Mouse (Mus musculus): ENCODE data around the gene Coil.
A peak's percentile ranks its signal among the peaks of the same experiment; 100 is the strongest.
"Not testable (repeated sequence)": the region's sequence is repeated elsewhere in the genome, so short reads cannot be mapped to it uniquely, and the experiment has no call there.

Gene Coil

DNA sequence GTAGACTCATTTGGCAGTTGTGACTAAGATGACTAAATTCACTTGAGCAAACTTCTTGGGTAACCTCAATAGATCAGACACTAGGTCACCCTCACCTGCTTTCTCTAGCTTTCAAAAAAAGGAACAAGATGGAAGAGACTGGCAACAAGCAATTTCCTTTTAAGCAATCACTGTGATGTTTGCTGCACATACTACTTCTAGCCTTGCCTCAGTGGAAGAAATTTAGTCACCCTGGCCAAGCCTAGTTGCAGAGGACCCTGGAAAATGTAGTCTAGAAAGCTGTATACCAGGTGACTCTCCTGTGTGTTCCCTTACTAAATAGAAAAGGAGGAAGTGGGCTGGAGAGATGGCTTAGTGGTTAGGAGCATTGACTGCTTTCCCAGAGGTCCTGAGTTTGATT, 36.4 kb downstream of the Coil start:
- no peak for DNase-seq (ENCODE audit: low spot score)

DNA sequence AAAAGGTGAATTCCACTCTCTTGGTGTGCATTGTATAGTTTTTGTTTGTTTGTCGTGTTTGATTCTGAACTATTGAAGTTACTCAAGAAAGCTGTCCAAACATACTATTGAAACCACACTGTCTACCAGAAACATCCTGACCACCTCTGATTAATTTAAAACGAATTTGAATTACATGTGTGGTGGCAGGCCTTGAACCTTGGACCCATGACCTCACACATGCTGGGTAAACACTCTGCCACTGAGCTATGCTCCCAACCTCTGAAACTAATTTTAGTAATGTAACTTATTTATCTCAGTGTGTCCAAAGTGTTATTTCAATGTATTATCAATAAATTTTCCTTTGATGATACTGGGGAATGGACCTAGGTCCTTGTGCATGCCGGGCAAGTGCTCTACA, 37.5 kb downstream of the Coil start:
- DNase-seq (ENCODE audit: low spot score): no peak

DNA sequence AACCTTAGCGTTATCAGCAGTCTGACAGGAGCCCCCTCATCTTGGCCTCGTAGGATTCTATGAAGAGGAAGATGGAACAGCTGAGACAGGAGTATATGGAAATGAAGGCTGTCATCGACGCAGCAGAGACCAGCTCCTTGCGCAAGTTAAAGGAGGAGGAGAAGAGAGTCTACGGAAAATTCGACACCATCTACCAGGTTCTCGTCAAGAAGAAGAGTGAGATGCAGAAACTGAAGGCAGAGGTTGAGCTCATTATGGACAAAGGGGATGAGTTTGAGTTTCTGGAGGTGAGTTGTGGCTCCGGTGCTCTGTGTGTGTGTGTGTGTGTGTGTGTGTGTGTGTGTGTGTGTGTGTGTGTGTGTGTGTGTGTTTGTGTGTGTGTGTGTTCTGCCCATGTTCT, 39.0 kb downstream of the Coil start:
- no peak for DNase-seq (ENCODE audit: low spot score)

DNA sequence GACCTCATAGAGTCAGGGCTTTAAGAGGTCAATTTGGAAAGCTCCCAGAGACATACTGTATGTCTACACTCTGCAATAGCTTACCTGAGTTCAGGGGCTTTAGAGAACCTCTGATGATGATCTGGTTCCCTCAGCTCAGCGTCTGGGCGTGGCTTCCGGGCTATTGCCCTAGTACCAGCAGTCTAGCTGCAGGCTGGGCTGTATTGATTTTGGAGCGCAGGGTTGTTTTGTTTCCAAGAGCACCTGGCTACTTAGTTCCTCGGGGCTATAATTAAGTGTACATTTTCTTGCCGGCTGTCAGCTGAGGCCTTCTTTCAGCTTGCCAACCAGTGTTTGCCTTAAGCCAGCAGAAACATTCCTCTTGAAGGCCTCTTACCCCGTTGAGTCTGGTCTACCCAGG, 39.4 kb downstream of the Coil start:
- DNase-seq (ENCODE audit: low spot score): no peak

DNA sequence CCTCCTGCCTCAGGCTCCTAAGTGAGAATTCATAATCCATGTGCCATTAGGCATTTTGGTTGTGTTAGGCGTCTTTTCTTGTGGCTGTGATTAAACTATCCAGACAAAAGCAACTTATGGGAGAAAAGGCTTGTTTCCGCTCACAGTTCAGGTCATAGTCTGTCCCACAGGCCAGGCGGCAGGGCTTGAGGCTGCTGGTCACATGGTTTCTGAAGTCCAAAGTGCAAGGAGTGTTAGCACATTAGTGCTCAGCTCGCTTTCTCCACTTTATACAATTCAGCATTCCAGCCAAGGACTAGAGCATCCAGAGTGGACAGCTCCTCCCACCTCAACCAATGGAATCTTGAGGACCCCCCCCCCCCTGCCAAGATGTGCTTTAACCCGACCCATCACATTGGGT, 42.2 kb downstream of the Coil start:
- DNase-seq (ENCODE audit: low spot score): no peak

DNA sequence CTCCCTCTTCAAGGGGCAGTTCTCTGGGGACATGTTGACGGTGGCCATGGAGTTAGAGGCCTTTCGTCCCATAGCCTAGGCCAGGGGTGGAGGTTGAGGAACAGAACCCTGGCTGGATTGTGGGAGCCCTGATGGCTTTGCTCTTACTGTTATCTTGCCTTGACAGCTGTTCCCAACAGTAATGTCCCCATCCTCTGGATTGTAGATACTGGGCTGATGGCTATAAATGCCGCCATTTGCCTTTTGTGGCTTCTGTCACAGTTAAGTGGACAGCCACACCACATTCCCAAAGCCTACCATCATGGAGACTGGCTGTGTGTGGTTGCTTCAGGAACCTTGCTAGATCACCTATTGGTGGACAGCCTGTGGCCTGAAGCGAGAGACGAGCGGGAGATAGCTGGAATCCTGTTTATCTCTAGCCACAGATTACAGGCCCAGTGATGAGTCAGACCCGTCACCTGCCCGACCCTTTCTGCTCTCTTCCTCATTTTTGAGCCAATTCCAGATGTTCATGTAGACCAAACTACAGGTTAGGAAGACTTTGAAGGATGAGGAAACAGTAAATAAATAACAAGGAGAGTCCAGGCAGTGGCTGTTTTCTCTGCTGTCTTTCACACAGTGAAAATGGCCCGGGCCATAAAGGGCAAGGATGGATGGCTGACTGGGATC, 47.6 kb downstream of the Coil start:
- no peak for DNase-seq (ENCODE audit: low spot score)

DNA sequence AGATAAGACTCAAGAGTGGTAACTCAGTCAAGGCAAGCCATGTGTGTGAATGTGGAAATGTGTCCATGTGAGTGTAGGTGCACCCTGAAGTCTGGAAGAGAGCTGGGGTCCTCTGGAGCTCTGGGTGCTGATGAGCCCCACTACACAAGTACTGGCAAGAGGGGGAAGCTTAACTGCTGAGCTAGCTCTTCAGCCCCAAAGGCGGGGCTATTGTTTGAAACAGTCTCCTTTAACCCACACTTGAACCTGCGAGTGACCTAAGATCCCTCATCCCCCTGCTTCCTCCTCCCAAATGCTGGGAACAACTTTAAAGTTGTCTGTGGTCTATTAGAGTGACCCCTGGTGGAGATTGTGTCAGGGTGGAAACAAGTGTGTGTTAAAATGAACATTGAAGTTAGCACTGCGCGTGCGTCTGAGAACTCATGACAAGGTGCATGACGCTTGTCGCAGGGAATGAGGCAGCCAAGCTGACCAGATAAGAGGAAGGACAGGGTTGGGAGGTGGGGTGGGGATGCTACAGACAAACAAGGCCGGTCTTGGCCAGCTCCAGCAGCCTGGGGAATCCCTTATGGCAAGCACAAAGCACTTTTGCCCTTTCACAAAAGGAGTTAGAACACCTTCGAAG, 50.7 kb downstream of the Coil start:
- DNase-seq (ENCODE audit: low spot score): peak; percentile 29

DNA sequence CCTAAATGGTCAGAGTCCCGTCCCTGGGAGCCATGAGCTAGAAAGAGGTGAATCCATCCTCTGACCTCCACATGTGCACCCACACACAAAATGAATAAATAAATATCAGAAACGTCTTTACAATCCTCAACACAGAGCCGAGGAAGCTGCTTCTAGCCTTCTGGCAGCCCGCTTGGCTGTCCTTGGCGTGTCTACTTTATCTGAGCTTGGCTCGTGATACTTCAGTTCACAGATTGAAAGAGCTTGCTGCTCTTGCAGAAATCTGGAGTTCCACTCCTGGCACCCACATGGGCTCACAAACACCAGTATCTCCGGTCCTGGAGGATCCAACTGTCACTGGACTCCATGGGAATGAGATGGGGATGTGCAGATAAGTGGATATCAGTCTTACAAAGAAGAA, 51.6 kb downstream of the Coil start:
- no peak for DNase-seq (ENCODE audit: low spot score)

DNA sequence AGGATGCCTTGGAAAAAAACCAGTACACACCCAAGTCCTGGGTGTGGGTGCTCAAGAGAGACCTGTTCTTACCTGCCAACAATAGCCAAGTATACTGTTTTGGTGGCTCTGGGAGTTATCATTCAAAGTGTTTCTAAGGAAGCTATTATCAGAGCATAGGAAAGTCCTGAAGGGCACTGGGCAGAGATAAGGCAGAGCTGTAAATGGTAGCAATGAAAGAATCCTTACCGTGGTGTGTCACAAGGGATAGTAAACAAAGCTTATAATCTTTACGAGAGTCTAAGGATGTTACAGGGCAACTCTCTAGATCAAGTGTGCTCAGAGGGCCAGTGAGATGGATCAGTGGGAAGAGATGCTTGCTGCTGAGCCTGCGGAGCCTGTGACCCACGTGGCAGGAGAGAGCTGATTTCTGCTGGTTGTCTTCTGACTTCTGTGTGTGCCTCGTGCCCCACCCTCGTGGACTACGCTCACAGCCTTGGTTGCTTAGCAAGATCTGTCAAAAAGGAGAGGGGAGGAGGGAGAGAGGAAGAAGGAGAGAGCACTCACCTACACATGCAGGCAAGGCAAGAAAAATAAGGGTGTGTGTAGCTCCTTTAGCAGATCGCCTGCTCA, 52.2 kb downstream of the Coil start:
- no peak for DNase-seq (ENCODE audit: low spot score)

DNA sequence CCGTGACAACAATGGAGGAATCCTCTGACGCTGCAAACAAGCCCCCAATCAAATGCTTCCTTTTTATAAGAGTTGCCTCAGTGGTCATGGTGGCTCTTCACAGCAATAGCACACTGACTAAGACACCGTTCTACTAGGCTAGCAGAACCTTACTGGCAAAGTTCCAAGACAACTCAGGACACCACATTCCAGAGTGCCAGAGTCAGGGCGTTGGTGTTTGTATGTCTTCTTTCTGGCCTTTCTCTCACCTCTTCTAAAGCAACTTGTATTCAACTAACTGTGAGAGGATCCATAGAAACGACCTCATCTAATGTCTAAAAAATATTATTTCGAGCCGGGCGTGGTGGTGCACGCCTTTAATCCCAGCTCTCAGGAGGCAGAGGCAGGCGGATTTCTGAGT, 53.4 kb downstream of the Coil start:
- peak; percentile 52 for DNase-seq (ENCODE audit: low spot score)

DNA sequence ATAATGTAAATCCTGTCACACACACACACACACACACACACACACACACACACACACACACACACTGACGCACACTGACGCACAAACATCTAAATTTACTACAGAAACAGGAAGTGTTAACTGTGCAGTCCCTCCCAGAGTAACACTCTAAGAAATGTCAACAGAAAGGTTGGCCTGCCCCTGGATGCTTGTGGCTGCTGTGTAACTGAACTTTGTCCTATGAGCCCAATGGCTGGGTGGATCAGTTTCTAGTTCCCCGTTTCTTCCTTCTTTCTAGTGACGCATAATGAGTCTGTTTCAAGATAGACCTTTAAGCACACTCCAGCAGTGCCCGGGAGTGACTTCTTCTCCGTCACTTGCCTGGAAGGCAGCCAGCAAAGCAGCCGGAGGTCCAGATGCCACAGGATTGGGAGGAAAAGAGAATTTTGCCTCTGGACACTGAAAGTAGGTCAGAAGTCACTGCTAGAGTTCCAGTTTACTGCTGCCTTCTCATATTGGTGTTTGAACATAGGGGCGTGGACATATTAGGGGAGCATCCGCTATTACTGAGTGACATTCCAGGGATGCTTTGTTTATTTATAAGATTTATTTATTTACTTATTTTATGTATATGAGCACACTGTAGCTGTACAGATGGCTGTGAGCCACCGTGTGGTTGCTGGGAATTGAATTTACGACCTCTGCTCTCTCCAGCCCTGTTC, 54.3 kb downstream of the Coil start:
- DNase-seq (ENCODE audit: low spot score): peak; percentile 99

DNA sequence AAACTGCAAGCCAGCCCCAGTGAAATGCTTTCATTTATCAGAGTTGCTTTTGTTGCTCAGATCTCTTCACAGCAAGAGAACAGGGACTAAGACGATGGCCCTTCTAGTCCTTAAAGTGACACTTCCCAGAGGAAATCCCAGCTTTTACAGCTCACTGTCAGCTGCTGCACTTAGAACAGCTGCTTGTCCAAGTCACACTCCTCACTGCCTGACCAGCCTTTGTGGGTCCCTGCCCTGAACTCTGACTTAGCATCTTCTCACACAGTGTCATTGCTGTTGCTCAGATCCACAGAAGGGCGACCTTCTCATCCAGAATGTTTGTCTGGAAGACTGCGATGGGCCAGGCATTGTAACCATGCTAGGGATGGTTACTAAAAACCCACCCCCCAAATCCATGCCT, 55.6 kb downstream of the Coil start:
- peak; percentile 8 for DNase-seq (ENCODE audit: low spot score)

DNA sequence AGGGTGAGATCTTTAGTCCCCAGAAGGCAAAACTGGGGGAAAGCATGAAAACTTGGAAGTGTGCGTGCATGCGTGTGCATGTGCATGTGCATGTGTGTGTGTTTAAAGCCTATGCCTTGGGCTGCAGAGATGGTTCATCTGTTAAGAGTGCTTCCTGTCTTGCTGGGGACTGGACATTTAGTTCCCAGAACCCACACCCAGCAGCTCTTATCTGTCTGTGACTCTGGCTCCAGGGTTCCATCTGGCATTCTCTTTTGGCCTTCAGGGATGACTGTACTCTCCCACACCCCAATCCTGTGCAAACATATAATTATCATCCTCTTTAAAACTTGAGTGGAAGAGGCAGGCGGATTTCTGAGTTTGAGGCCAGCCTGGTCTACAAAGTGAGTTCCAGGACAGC, 56.1 kb downstream of the Coil start:
- DNase-seq (ENCODE audit: low spot score): no peak

DNA sequence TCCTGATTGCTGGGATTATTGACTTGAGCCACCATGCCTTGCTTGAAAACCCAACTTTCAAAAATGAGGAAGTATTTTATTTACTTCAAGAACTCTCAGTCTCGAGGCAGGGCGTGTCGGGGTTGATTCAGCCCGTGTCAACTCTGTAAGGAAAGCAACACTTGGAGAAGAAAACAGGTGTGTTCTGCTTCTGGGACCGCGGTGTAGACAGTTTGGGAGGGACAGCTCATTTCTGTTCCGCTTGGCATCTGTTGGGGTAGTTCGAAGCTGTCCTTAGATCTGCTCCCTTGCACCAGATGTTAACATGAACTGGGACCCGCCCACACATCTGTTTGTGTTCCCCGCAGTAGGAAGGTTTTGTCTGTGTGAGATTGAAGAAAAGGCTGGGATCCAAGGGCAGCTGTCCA, 57.9 kb downstream of the Coil start:
- DNase-seq (ENCODE audit: low spot score): peak; percentile 24

DNA sequence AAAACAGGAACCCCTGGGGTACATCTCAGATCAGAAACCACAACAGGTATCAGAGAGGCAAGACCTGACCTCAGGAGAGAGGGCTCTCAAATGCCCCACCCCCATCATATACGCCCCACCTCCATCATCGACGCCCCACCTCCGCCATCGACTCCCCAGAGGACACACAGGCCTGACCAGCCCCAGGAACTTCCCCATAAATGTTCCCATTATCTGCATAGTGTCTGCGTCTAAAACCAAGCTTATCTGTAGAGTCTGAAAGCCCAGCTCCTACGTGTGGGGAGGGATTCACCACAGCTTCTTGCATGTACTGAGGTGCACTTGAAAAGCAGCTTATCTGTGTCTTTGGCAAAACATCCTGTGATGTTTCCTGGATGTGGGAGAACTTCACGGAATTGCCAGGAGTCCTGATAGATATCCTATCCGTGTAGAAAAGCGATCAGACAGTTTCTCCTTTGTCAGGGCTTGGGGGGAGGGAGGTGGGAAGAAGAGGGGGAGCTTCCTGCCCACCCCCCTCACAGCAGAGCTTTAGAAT, 58.9 kb downstream of the Coil start:
- no peak for DNase-seq (ENCODE audit: low spot score)

DNA sequence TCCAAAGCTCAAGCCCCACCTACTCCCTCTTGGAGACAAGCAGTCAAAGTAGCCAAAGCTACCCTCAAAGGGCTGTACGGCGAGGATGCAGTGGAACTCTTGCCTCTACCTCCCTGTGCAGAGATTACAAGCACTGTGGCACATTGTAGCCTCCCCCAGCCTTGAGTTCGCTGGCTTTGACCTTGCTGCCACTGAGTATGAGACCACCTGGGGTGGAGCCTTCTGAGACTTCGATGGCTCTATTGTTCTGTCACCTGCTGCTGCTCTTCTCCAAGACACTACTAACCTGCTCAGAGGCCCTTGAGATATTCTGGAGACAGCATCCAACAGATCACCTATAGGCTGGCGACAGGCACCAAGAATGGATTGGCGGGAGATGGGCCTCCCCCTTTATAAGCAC, 60.5 kb downstream of the Coil start:
- DNase-seq (ENCODE audit: low spot score): no peak

DNA sequence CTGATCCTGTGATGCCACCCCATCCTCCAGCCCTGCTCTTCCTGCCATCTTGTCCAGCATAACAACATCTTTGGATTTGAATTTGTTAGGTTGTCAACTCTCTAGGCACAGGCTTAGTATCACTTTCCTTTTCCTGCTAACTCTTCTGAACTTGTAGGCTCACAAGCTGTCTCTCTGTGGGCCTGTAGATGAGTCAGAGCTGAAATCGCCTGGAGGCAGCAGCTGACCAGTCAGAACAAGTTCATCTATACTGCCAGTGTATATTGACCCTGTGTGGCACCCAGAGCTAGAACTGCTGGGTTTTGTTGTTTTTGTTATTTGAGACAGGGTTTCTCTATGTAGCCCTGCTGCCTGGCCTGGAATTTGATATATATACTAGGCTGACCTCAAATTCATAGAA, 61.1 kb downstream of the Coil start:
- peak; percentile 39 for DNase-seq (ENCODE audit: low spot score)

DNA sequence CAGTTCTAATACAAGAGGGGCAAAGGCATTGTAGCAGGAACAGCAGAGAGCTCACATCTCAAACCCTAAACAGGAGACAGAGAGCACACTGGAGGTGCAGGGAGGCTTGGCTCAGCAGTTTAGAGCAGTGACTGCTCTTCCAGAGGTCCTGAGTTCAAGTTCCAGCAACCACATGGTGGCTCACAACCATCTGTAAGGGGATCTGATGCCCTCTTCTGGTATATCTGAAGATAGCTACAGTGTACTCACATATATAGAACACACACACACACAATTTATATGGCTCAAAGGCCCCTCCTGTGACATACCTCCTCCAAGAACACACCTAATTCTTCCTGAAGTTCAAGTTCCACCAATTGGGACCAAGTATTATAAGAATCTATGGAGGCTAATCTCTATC, 64.5 kb downstream of the Coil start:
- DNase-seq (ENCODE audit: low spot score): no peak

DNA sequence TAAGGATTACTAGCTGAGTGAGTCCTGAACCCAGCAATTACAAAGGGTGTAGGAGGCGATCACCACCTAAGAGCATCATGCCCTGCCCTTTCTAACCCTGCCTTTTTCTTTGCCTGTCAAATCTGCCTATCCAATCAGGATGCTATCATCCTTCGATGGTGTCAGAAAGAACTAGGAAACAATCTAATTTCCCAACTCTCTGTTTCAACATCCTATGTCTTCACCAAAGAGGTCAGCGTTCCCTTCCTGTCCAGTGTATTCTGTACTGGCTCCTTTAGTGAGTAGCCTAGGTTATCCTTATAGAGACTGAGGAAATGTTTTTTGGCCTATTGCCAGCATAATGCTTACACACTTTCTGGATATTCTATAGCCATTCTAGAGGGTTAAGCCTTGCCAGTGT, 65.5 kb downstream of the Coil start:
- DNase-seq (ENCODE audit: low spot score): no peak

DNA sequence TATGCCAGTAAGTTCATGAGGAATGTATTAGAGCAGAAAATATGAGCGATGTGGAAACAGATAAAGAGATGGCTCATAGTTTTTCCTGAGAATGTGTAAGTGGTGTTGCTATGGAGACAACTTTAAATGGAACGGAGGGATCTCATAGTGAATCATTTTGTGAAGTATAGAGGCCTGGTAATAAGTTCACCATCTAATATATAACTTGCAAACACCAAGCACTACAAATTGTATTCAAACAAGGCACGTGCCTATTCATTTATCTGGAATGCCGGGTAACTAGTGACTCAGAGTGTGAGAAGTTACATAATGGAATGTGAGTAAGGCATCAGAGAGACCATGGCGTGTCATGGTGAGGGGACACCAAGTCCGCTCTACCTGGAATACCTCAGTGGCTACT, 68.4 kb downstream of the Coil start:
- no peak for DNase-seq (ENCODE audit: low spot score)

DNA sequence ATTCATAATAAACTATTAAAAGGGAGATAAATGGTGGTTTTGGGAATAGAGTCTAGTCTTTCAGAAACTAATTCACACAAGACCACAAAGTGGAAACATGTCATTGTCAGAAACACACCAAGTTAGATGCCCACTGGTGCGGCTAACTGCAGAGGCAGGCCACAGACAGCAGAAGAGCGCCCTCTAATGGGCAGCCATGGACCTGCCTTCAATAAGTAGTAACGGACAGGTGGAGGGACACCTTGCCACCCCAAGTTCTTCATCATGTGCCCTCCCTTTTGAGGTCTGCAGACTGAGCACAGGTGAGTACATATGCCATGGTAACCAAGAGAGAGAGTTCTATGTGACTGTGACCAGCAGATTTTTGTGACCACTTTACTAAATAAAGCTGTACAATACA, 69.3 kb downstream of the Coil start:
- peak; percentile 66 for DNase-seq (ENCODE audit: low spot score)

DNA sequence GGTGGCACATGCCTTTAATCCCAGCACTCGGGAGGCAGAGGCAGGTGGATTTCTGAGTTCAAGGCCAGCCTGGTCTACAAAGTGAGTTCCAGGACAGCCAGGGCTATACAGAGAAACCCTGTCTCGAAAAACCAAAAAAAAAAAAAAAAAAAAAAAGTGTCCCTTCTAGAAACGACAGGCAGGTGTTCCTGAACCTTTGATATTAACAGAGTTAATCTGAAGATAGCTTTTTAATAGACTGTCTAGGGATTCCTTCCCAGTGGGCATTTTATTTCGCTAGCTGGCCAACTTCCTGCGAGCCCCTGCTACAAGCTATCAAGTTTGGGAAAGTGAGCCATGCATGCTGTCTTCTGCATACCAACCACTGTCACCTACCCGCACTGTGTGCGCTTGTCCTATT, 71.0 kb downstream of the Coil start:
- DNase-seq (ENCODE audit: low spot score): not testable (repeated sequence)

Measured in adipocyte (in vitro differentiated cells).